21 mouse cellular contexts compared by ENCODE assay signal in the genomic region with DNA sequence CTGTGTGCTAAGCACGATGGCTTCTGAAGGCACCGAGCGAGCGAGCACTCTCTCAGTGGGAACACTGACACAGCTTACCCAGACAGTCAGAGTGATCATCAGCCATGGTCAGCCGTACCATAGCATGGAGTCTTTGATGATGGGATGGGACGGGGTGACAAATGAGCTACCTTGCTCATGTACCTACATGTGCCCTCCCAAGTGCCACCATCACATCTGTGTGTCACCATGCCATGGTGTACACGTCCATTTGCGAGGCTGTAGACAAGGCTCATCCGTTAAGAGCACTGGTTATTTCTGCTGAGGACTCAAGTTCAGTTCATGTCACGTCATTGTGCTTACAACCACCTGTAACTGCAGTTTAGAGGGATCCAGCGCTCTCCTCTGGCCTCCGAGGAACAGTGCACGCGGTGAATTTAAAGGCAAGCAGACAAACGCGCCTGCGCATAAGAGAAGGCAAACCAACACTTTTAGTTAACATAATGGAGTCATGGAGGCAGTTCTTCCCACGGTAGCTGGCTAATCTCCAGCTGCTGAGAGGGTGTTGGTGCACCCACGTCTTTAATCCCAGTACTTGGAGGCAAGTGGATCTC. TPM values are rescaled to one million over a fixed set of nuclear protein-coding genes. Genes with fewer than 3 reads are reported as not detected.
DNase-seq lines count a peak whose midpoint lies in the region; ATAC-seq and TF ChIP-seq lines count a peak whose summit lies in the region.
"Had no signal": no experiment of that assay in that cellular context is flagged by ENCODE, and none has a peak within 500 bp of the region (broad histone marks: within the 10 kb centered on the region; RNA-seq: fewer than 3 reads in every experiment).

No protein-coding gene starts in this region.

- DNase-seq in gastrocnemius, adult 2 months: no peak
- no peak for DNase-seq in gastrocnemius, postnatal 14 days
- no peak for DNase-seq in layer of hippocampus, adult 2 months (ENCODE audit: low spot score in 2 of 2)
- no peak for DNase-seq in layer of hippocampus, postnatal 25 days (ENCODE audit: extremely low spot score in 1 of 2, low spot score in 1 of 2)
- no peak for DNase-seq in hindbrain, embryonic 11.5 days (ENCODE audit: low spot score)
- DNase-seq: adrenal gland, adult 2 months; adrenal gland, postnatal 25 days; B cell, adult 2 months; cerebellum, adult 8-10 months; embryo, embryonic 11 days; heart, postnatal 4 days had no signal

- TF ChIP-seq POLR2A in ES-Bruce4 (IDR thresholded peaks at IDR 0.05; ENCODE audit: insufficient read depth, low read length): no peak

- H3K27me3 ChIP-seq in ES-Bruce4 (ENCODE audit: control insufficient read depth, insufficient read depth, low read length, poor library complexity, severe bottlenecking): peaks cover 11% of the 10 kb centered on the region
- peaks cover 47% of the 10 kb centered on the region for H3K27me3 ChIP-seq in hindbrain, embryonic 11.5 days (ENCODE audit: control insufficient read depth, insufficient read depth, low read length)

- H3K9me3 ChIP-seq in ES-Bruce4 (replicated peaks; ENCODE audit: control insufficient read depth, insufficient read depth, low read length, poor library complexity, severe bottlenecking): no peaks in the 10 kb centered on the region
- no peaks in the 10 kb centered on the region for H3K9me3 ChIP-seq in hindbrain, embryonic 11.5 days (ENCODE audit: control insufficient read depth, low read length)
- H3K9me3 ChIP-seq: embryonic facial prominence, embryonic 15.5 days; forebrain, embryonic 10.5 days; heart, embryonic 13.5 days; hindbrain, embryonic 13.5 days had no signal

- no peak overlapping the region for H3K9ac ChIP-seq in ES-Bruce4 (ENCODE audit: low read depth, poor library complexity, severe bottlenecking)
- H3K9ac ChIP-seq in hindbrain, embryonic 11.5 days (ENCODE audit: low read depth, low read length): no peak overlapping the region
- H3K9ac ChIP-seq: embryonic facial prominence, embryonic 15.5 days; hindbrain, embryonic 13.5 days had no signal

- peaks cover 26% of the 10 kb centered on the region for H3K79me2 ChIP-seq in macrophage (ENCODE audit: inconsistent target)

- peak; percentile 22; the same call in 1 of the 2 replicates for TF ChIP-seq CTCF in gastrocnemius, adult 2 months (IDR thresholded peaks at IDR 0.05)
- peak; percentile 22; the same call in 1 of the 2 replicates for TF ChIP-seq CTCF in layer of hippocampus, adult 2 months (conservative IDR thresholded peaks at IDR 0.05)
- TF ChIP-seq CTCF in ES-Bruce4 (IDR thresholded peaks at IDR 0.05; ENCODE audit: low read depth, low read length): peak; percentile 29

- H3K4me3 ChIP-seq in gastrocnemius, adult 2 months: no peak overlapping the region
- no peak overlapping the region for H3K4me3 ChIP-seq in layer of hippocampus, adult 2 months
- H3K4me3 ChIP-seq in ES-Bruce4 (ENCODE audit: low read depth, low read length): no peak overlapping the region
- H3K4me3 ChIP-seq in macrophage (ENCODE audit: inconsistent target): no peak overlapping the region
- no peak overlapping the region for H3K4me3 ChIP-seq in hindbrain, embryonic 11.5 days (ENCODE audit: low read depth, low read length)
- H3K4me3 ChIP-seq: embryonic facial prominence, embryonic 15.5 days; erythroblast, embryonic 14.5 days; forebrain, embryonic 10.5 days; hindbrain, embryonic 13.5 days had no signal

- H3K4me1 ChIP-seq in ES-Bruce4 (ENCODE audit: control insufficient read depth, insufficient read depth, low read length): peaks cover 3% of the 10 kb centered on the region
- H3K4me1 ChIP-seq in hindbrain, embryonic 11.5 days (replicated peaks; ENCODE audit: control insufficient read depth, insufficient read depth, low read length): peaks cover 1% of the 10 kb centered on the region; the same call in 1 of the 2 replicates

- ATAC-seq in hindbrain, embryonic 11.5 days (ENCODE audit: low FRiP score): no peak
- ATAC-seq: CD4-positive, CD25-positive, alpha-beta regulatory T cell, adult 4 months; forebrain, embryonic 14.5 days; hindbrain, postnatal 0 days had no signal

- H3K4me2 ChIP-seq in hindbrain, embryonic 11.5 days (replicated peaks; ENCODE audit: low read depth, low read length): no peak overlapping the region
- H3K4me2 ChIP-seq: embryonic facial prominence, embryonic 15.5 days; hindbrain, embryonic 13.5 days had no signal

- intact Hi-C loops in gastrocnemius, adult 2 months (cut with DNase I): loop anchor here (2.0 kb wide), 1 partner anchor 19 kb away; a partner anchor contains a TSS
- intact Hi-C loops in gastrocnemius, postnatal 14 days (cut with DNase I; ENCODE audit: low total_unique reads): no loop called here

- no peak for TF ChIP-seq EP300 in ES-Bruce4 (IDR thresholded peaks at IDR 0.05; ENCODE audit: insufficient read depth, low read depth, low read length)

- 97% methylated on average over 19 of the region's 19 CpGs for WGBS in macrophage (ENCODE audit: missing documents)
- 85% methylated on average over 19 of the region's 19 CpGs for WGBS in hindbrain, embryonic 11.5 days

- no peaks in the 10 kb centered on the region for H3K36me3 ChIP-seq in ES-Bruce4 (ENCODE audit: control insufficient read depth, insufficient read depth, low read length, poor library complexity, severe bottlenecking)
- H3K36me3 ChIP-seq in macrophage (ENCODE audit: inconsistent target): peaks cover 5% of the 10 kb centered on the region; the same call in 1 of the 2 replicates
- no peaks in the 10 kb centered on the region for H3K36me3 ChIP-seq in hindbrain, embryonic 11.5 days (ENCODE audit: control insufficient read depth, insufficient read depth, low read length)
- H3K36me3 ChIP-seq: embryonic facial prominence, embryonic 15.5 days; forebrain, embryonic 10.5 days; hindbrain, embryonic 13.5 days had no signal

- no peak overlapping the region for H3K27ac ChIP-seq in gastrocnemius, adult 2 months
- H3K27ac ChIP-seq in layer of hippocampus, adult 2 months: no peak overlapping the region
- H3K27ac ChIP-seq in ES-Bruce4 (ENCODE audit: insufficient read depth, low read length) (no peak overlapping the region), macrophage (peak overlapping the region; percentile 97; the same call in 1 of the 2 replicates)
- H3K27ac ChIP-seq in hindbrain, embryonic 11.5 days (ENCODE audit: low read depth, low read length): no peak overlapping the region
- H3K27ac ChIP-seq: embryonic facial prominence, embryonic 15.5 days; forebrain, embryonic 10.5 days; hindbrain, embryonic 13.5 days; hindbrain, postnatal 0 days had no signal

RNA-seq across cellular contexts. Expression of a gene that starts 15.3 kb away (rescaled TPM):
- 10 to 100 TPM in 1 of 2 experiments, 1 to 10 TPM in 1; 6.0 to 12.2 TPM for total RNA-seq in gastrocnemius, adult 2 months (2021)
- total RNA-seq in gastrocnemius, postnatal 14 days (2021): 10 to 100 TPM; 21.2 to 21.3 TPM
- 1 to 10 TPM; 4.6 to 7.2 TPM for total RNA-seq in layer of hippocampus, adult 2 months (2021)
- 1 to 10 TPM; 5.6 to 5.9 TPM for total RNA-seq in layer of hippocampus, postnatal 25 days (2021)
- polyA plus RNA-seq in ES-Bruce4 (2011; ENCODE audit: insufficient read depth, insufficient read length, low read depth, missing spikeins) (3.9 and 7.1 TPM in 2 replicates), macrophage (2018) (9.4 to 36.9 TPM (median 26.2 TPM) in 3 replicates)
- total RNA-seq in macrophage (2018; cell fraction: chromatin; rRNA removed): 10 to 100 TPM in 11 of 26 experiments, 1 to 10 TPM in 15; 1.1 to 35.8 (median 9.0) TPM
- 10 to 100 TPM in 13 of 26 experiments, 1 to 10 TPM in 13; 3.1 to 35.0 (median 9.6) TPM for total RNA-seq in macrophage (2018; cell fraction: cytosol; rRNA removed)
- 10 to 100 TPM in 10 of 26 experiments, 1 to 10 TPM in 16; 1.6 to 45.0 (median 8.9) TPM for total RNA-seq in macrophage (2018; cell fraction: nucleus; rRNA removed)
- 3.0 TPM in 2 replicates for polyA plus RNA-seq in hindbrain, embryonic 11.5 days (2014; fragmentation: Nextera tagmentation; extraction: Ambion mirVana)
- polyA plus RNA-seq: CD4-positive, CD25-positive, alpha-beta regulatory T cell, adult 4 months had no signal

RNA-seq across cellular contexts. Expression of a gene that starts 19.2 kb away (rescaled TPM):
- total RNA-seq in gastrocnemius, adult 2 months (2021): 1 to 10 TPM; 4.2 to 6.6 TPM
- 1 to 10 TPM; 3.3 to 3.5 TPM for total RNA-seq in gastrocnemius, postnatal 14 days (2021)
- 1 to 10 TPM; 6.9 to 7.7 TPM for total RNA-seq in layer of hippocampus, adult 2 months (2021)
- total RNA-seq in layer of hippocampus, postnatal 25 days (2021): 1 to 10 TPM; 6.2 to 7.1 TPM
- polyA plus RNA-seq in ES-Bruce4 (2011; ENCODE audit: insufficient read depth, insufficient read length, low read depth, missing spikeins): 0.78 and 1.2 TPM in 2 replicates
- total RNA-seq in macrophage (2018; cell fraction: chromatin; rRNA removed): 10 to 100 TPM in 16 of 26 experiments, 1 to 10 TPM in 10; 1.2 to 43.9 (median 15.0) TPM
- total RNA-seq in macrophage (2018; cell fraction: cytosol; rRNA removed): 10 to 100 TPM in 19 of 26 experiments, 1 to 10 TPM in 7; 3.0 to 20.3 (median 14.2) TPM
- 10 to 100 TPM in 14 of 26 experiments, 1 to 10 TPM in 12; 1.5 to 45.2 (median 10.3) TPM for total RNA-seq in macrophage (2018; cell fraction: nucleus; rRNA removed)
- 12.2 to 14.3 TPM (median 12.8 TPM) in 3 replicates for polyA plus RNA-seq in macrophage (2018)
- 1.4 and 2.5 TPM in 2 replicates for polyA plus RNA-seq in hindbrain, embryonic 11.5 days (2014; fragmentation: Nextera tagmentation; extraction: Ambion mirVana)

RNA-seq across cellular contexts. Expression of a gene that starts 24.9 kb away (rescaled TPM):
- 10 to 100 TPM; 77.2 to 81.8 TPM for total RNA-seq in gastrocnemius, adult 2 months (2021)
- 10 to 100 TPM; 61.6 to 65.3 TPM for total RNA-seq in gastrocnemius, postnatal 14 days (2021)
- 100 to 1,000 TPM; 417 to 440 TPM for total RNA-seq in layer of hippocampus, adult 2 months (2021)
- 100 to 1,000 TPM; 390 to 418 TPM for total RNA-seq in layer of hippocampus, postnatal 25 days (2021)
- polyA plus RNA-seq in ES-Bruce4 (2011; ENCODE audit: insufficient read depth, insufficient read length, low read depth, missing spikeins): 179 and 198 TPM in 2 replicates
- total RNA-seq in macrophage (2018; cell fraction: chromatin; rRNA removed): 100 to 1,000 TPM in 13 of 26 experiments, 10 to 100 TPM in 13; 53.7 to 185 (median 99.5) TPM
- 100 to 1,000 TPM; 161 to 213 (median 185) TPM for total RNA-seq in macrophage (2018; cell fraction: cytosol; rRNA removed)
- total RNA-seq in macrophage (2018; cell fraction: nucleus; rRNA removed): 100 to 1,000 TPM in 5 of 26 experiments, 10 to 100 TPM in 21; 59.6 to 160 (median 91.9) TPM
- polyA plus RNA-seq in macrophage (2018): 130 to 281 TPM (median 182 TPM) in 3 replicates
- polyA plus RNA-seq in hindbrain, embryonic 11.5 days (2014; fragmentation: Nextera tagmentation; extraction: Ambion mirVana): 85.4 and 88.6 TPM in 2 replicates

RNA-seq across cellular contexts. Expression of a gene that starts 27.0 kb away (rescaled TPM):
- 10 to 100 TPM; 47.5 to 61.5 TPM for total RNA-seq in gastrocnemius, adult 2 months (2021)
- total RNA-seq in gastrocnemius, postnatal 14 days (2021): 10 to 100 TPM; 41.8 to 49.5 TPM
- total RNA-seq in layer of hippocampus, adult 2 months (2021): 10 to 100 TPM; 64.6 to 66.8 TPM
- total RNA-seq in layer of hippocampus, postnatal 25 days (2021): 10 to 100 TPM; 59.1 to 62.7 TPM
- polyA plus RNA-seq in ES-Bruce4 (2011; ENCODE audit: insufficient read depth, insufficient read length, low read depth, missing spikeins): 69.3 and 71.6 TPM in 2 replicates
- 10 to 100 TPM in 25 of 26 experiments, 1 to 10 TPM in 1; 9.0 to 74.1 (median 28.7) TPM for total RNA-seq in macrophage (2018; cell fraction: chromatin; rRNA removed)
- total RNA-seq in macrophage (2018; cell fraction: cytosol; rRNA removed): 10 to 100 TPM; 12.5 to 23.6 (median 18.4) TPM
- 10 to 100 TPM; 11.5 to 41.9 (median 19.3) TPM for total RNA-seq in macrophage (2018; cell fraction: nucleus; rRNA removed)
- polyA plus RNA-seq in macrophage (2018): 13.6 to 25.3 TPM (median 20.3 TPM) in 3 replicates
- polyA plus RNA-seq in hindbrain, embryonic 11.5 days (2014; fragmentation: Nextera tagmentation; extraction: Ambion mirVana): 93.2 and 100 TPM in 2 replicates

RNA-seq across cellular contexts. Expression of a gene that starts 33.9 kb away (rescaled TPM):
- under 1 TPM; 0.13 to 0.50 TPM for total RNA-seq in gastrocnemius, adult 2 months (2021)
- total RNA-seq in gastrocnemius, postnatal 14 days (2021): under 1 TPM; 0.31 to 0.33 TPM
- total RNA-seq in layer of hippocampus, adult 2 months (2021): 1 to 10 TPM; 1.3 to 2.1 TPM
- 1 to 10 TPM; 1.3 to 2.4 TPM for total RNA-seq in layer of hippocampus, postnatal 25 days (2021)
- polyA plus RNA-seq in ES-Bruce4 (2011; ENCODE audit: insufficient read depth, insufficient read length, low read depth, missing spikeins) (4.7 and 5.7 TPM in 2 replicates), macrophage (2018) (10.9 to 18.9 TPM (median 16.8 TPM) in 3 replicates)
- 100 to 1,000 TPM in 2 of 26 experiments, 10 to 100 TPM in 24; 14.8 to 119 (median 60.6) TPM for total RNA-seq in macrophage (2018; cell fraction: chromatin; rRNA removed)
- total RNA-seq in macrophage (2018; cell fraction: cytosol; rRNA removed): 10 to 100 TPM; 15.6 to 40.0 (median 25.6) TPM
- 10 to 100 TPM; 11.9 to 57.1 (median 36.5) TPM for total RNA-seq in macrophage (2018; cell fraction: nucleus; rRNA removed)
- polyA plus RNA-seq in hindbrain, embryonic 11.5 days (2014; fragmentation: Nextera tagmentation; extraction: Ambion mirVana): 1.1 and 1.3 TPM in 2 replicates

Comparison
In these comparisons a context has a peak if more than half of its experiments do, and no peak if none do; other contexts are left out.
1. RNA of a gene that starts 24.9 kb away (total RNA-seq): 417 to 440 TPM in layer of hippocampus, adult 2 months and 390 to 418 TPM in layer of hippocampus, postnatal 25 days; 77.2 to 81.8 TPM in gastrocnemius, adult 2 months and 61.6 to 65.3 TPM in gastrocnemius, postnatal 14 days; every median in the first group is over 4 times any median in the second.
2. Peak in every context shown above with its lines, with median percentiles within 50 percentile points of each other: CTCF ChIP-seq.